Mouse (Mus musculus): Measurements from ENCODE around the gene Lrp5. TPM values are rescaled to one million over a fixed set of nuclear protein-coding genes. Genes with fewer than 3 reads are reported as not detected.
"Not testable (repeated sequence)": the region's sequence is repeated elsewhere in the genome, so short reads cannot be mapped to it uniquely, and the experiment has no call there.

The Lrp5 gene
- total RNA-seq, 2 experiments from 2014 or later = 50.6 to 51.0 TPM

DNA sequence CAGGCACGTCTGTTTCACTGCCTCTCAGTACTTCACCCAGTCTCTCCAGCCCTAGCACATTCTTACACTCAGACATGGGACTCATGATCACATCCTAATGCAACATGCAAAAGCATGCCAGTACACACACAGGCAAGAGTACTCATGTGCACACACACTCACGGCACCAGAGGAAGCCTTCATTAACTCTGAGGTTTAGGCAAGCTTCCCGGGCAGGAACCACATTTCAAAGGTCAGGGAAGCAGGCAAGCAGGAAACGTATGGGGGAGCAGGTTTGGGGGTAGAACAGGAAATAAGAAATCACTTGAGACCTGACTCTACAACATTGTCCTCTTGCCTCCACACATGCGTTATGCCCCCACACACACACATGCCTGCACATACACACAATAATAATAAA is 20.9 kb downstream of the Lrp5 start:
- peak; percentile 49 to 69 for DNase-seq
- intact Hi-C loops (cut with DNase I) = no loop called here

DNA sequence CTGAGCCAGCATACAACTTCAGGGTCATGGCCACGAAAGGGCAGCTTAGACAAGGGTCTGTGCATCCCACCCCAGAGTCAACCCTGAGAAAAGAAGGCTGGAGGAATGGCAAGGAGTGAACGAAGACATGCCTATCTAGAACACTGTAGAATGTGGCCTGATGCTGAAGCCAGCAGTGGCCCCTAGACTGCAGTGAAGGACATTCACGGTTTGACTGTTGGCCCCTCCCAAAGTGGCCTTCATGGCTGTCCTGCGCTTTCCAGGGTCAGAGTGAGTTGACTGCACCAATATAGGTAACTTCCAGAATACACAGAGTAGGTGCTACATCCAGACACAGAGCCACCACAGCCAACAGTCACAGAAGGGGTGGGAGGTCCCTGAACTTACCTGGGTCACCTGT is 28.4 kb downstream of the Lrp5 start:
- intact Hi-C loops (cut with DNase I) = no loop called here
- DNase-seq = no peak

DNA sequence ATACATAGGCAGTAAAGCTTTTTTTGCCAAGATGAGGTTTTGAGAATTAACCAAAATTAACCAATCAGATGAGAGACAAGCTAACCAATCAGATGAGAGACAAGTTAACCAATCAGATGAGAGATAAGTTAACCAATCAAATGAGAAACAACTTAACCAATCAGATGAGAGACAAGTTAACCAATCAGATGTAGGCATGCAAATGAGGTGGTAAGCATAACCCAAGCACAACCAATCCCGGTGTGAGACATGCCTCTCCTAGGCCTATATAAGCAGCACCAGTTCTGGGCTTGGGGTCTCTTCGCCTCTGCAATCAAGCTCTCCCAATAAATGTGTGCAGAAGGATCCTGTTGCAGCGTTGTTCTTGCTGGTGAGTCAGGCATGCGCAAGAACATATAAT is 29.3 kb downstream of the Lrp5 start:
- DNase-seq; intact Hi-C loops (cut with DNase I): not testable (repeated sequence)

GRCm38 (mm10) chr19:3656144-3656543 is 30.2 kb downstream of the Lrp5 start:
- intact Hi-C loops (cut with DNase I) = no loop called here
- DNase-seq = no peak

GRCm38 (mm10) chr19:3654940-3655339 is 31.4 kb downstream of the Lrp5 start:
- intact Hi-C loops (cut with DNase I) = no loop called here
- DNase-seq = no peak

DNA sequence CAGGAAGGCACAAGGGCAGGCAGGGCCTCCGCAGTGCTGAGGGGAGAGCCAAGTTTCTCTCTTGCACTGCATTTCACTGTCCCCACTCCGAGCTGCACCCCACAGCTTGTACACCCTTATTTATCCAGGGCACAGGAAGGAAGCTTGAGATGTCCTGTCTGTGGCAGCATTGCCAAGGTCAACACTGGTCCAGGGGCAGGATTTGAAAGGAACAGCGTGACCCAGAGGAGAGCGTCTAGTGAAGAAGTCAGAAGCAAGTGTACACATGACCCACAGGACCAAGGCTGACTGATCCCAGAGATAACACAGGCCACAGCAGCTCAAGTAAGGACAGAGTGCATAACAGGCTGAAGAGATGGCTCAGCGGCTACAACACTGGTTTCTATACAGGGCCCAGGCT is 32.3 kb downstream of the Lrp5 start:
- no peak for DNase-seq
- intact Hi-C loops (cut with DNase I) = no loop called here

DNA sequence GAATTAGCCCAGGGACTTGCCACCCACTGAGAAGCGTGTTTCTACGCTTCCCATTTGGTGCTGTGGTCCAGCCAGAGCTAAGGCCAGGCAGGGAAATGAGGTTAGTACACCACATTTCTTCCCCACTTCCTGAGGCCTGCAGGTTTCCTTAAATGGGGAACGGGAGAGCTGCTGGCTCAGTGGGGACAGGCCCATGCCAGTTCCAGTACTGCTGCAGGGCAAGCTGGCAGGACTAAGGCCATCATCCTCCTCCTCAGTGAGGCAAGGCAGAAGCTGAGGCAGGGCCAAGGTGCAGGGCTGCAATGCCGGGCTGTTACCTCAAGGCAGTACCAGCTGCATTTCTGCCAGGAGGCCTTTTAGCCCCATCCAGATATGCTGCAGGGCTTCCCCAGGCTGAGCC is 32.9 kb downstream of the Lrp5 start:
- no peak for DNase-seq
- intact Hi-C loops (cut with DNase I) = no loop called here

DNA sequence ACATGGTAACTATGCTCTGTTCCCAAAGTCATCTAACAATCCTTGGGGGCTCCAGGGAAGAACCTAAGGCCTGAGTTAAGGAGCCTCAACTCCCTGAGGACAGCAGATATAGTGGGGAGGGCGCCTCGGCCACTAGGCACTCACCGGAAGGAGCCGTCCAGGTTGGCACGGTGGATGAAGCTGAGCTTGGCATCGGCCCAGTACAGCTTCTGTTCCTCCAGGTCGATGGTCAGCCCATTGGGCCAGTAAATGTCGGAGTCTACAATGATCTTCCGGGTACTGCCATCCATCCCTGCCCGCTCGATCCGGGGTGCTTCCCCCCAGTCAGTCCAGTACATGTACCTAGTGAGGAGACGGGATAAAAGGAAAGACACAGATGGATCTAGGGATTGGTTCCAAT is 34.4 kb downstream of the Lrp5 start:
- intact Hi-C loops (cut with DNase I) = no loop called here
- no peak for DNase-seq

GRCm38 (mm10) chr19:3651220-3651619 is 35.1 kb downstream of the Lrp5 start:
- no peak for DNase-seq
- intact Hi-C loops (cut with DNase I) = no loop called here

DNA sequence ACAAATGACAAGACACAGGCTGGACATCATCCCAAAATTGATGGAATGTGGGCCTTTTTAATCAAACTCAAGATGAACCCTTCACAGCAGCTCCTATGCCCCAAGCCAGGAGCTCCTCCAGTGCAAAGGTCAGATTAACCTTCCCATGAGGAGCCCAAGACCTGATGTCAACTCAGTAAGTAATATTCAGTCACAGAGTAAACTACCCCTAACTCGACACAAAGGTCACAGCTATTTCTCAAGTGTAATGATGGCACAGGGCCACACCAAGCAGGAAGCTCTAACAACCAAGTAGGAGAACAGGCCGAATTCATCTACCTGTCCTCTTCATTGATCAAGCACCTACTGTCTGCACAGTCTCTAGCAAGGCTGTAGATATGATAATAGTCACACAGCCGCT is 35.9 kb downstream of the Lrp5 start:
- intact Hi-C loops (cut with DNase I) = no loop called here
- DNase-seq = no peak

GRCm38 (mm10) chr19:3648830-3649450 is 37.4 kb downstream of the Lrp5 start:
- intact Hi-C loops (cut with DNase I) = no loop called here
- DNase-seq = no peak

DNA sequence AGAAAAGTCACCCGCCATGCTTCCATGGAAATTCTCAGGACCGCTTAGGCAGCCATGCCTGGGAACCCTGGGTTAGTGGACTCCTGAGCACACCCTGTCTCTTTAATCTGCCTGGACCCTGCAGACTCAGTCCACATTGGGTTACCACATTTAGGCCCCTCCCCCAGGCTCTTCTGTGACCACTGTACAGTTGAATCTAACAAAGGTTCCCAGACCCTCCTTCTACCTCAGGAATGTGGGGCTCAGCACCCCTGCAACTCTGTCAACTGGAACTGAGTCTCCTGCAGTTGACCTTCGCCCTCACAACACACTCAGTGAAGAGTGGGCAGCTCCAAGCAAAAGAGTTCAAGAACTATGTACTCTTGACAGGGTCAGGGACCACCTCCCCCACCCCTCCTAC is 38.4 kb downstream of the Lrp5 start:
- no peak for DNase-seq
- intact Hi-C loops (cut with DNase I) = no loop called here

DNA sequence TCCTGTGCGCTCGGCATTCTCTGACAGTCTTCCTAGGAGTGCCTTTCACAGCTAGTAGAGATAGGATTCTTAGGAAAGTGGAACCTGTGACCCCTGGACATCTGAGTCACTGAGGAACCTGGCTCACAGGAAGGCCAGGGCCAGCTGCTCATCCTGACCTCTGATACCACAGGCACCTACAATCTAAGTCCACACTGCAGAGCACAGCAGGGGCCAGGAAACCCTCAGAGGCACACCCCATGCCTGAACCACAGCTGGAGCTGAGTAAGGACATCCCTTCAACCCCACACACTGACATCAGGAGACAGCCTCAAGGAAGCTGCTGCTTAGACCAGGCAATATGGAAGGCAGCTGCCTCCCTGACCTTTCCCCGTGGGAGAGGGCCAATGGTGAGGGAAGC is 40.6 kb downstream of the Lrp5 start:
- intact Hi-C loops (cut with DNase I) = no loop called here
- DNase-seq = no peak

DNA sequence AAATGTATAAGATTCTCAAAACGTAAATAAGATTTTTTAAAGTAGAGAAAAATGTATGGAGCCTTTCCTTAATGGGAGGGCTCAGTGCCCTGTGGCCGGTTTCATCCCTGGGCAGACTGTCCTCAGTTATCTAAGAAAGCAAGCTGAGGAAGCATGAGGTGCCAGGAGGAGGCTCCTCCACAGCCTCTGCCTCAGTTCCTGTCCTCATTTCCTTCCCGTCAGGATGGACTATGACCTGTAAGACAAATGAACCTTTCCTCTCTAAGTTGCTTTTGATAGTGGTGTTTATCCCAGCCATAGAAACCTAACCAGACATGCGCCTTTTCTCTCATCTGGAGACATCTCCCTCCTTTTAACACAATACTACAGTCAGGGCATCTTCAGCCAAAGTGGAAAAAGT is 41.0 kb downstream of the Lrp5 start:
- intact Hi-C loops (cut with DNase I) = no loop called here

DNA sequence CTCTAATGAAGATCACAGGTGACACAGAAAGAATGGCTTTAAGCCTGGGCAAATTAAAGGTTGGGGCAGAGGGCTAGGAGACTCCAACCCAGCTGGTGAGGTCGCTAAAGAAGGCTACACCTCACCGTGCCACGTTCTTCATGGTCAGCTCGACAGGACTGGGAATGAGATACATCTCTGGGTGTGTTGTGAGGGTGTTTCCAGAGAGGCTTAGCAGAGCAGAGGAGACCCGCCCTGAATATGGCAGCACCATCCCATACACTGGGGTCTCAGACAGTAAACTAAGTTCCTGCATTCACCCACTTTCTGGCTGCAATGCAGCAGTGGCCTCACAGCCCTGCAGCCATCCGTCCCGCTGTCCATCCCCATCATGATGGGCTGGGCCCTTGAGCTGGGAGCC is 46.8 kb downstream of the Lrp5 start:
- intact Hi-C loops (cut with DNase I) = no loop called here
- no peak for DNase-seq

More for the DNA sequence above, 41.0 kb downstream of the Lrp5 start:
- DNase-seq = no peak

- intact Hi-C loops (cut with DNase I) = no loop called here
- peak; percentile 64 to 71 for DNase-seq
Measured at GRCm38 (mm10) chr19:3638698-3639097, 47.7 kb downstream of the Lrp5 start.

GRCm38 (mm10) chr19:3632018-3632417 is 54.3 kb downstream of the Lrp5 start:
- intact Hi-C loops (cut with DNase I) = no loop called here
- no peak for DNase-seq

DNA sequence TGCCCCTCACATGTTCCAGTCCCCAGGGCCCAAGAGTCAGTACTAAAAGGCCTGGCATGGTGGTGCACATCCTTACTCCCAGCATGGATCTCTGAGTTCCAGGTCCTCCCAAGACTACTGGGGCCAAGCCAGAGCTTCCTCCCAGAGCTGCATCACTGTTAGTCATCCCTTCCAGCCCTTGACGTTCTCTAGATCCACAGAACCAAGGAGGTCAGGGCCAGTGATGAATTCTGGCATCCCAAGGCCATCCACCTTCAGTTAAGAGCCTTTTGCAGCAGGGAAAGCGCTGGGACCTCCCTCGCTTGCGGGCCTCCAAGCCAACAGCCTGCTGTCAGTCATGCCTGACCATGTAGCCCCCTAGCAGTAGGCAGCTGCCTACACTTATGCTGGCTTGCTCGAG is 54.9 kb downstream of the Lrp5 start:
- intact Hi-C loops (cut with DNase I) = no loop called here
- DNase-seq = no peak

DNA sequence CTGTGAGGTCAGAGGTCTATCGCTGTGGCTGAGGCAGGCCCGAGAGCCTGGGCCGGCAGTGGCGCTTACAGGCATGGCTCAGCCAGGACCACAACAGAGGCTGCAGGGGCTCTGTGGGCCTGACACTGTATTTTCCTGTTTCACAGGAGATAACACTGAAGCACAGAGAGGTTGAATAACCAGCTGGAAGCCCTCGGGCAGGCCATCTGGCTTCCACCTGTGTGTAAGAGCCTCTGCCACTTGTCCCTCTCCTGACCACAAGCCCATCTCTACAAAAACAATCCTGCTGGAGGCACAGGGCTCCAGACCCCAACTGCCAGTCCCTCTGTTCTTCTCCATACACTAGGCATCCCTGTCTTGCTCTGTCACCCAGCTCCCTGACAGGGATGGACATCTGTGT is 55.9 kb downstream of the Lrp5 start:
- intact Hi-C loops (cut with DNase I) = no loop called here
- no peak for DNase-seq

GRCm38 (mm10) chr19:3630027-3630426 is 56.3 kb downstream of the Lrp5 start:
- intact Hi-C loops (cut with DNase I) = no loop called here

GRCm38 (mm10) chr19:3628223-3628622 is 58.1 kb downstream of the Lrp5 start:
- DNase-seq = no peak
- intact Hi-C loops (cut with DNase I) = no loop called here

More at GRCm38 (mm10) chr19:3630027-3630426, 56.3 kb downstream of the Lrp5 start:
- no peak for DNase-seq

- intact Hi-C loops (cut with DNase I) = loop anchor here (2.0 kb wide), 1 partner anchor 74 kb away; no protein-coding TSS in a partner anchor
- no peak for DNase-seq
Measured at GRCm38 (mm10) chr19:3625111-3625510, 61.3 kb downstream of the Lrp5 start.

GRCm38 (mm10) chr19:3623824-3624223 is 62.5 kb downstream of the Lrp5 start:
- intact Hi-C loops (cut with DNase I) = loop anchor here (1.0 to 2.0 kb wide), 2 partner anchors 75 to 95 kb away; no protein-coding TSS in a partner anchor
- DNase-seq = peak; percentile 62 to 76

Data from heart, postnatal 10 days (tissue).